Mouse (Mus musculus) neural tube, embryonic 14.5 days (tissue): ENCODE data around the gene Pparg. TPM values are rescaled to one million over a fixed set of nuclear protein-coding genes. Genes with fewer than 3 reads are reported as not detected.

ENCODE experiments used
- ATAC-seq: fragments of 200-750 bp; cut with Nextera tagmentation; 2 replicates; pipeline ENCODE4 v1.8.0; 2017; ENCODE audit warnings: low read depth, mild to moderate bottlenecking, moderate TSS enrichment, moderate library complexity
- H3K27ac ChIP-seq: fragments of 300-500 bp; sonication (generic); 2 replicates; pipeline ENCODE4 v1.5.1; 2014; ENCODE audit warnings: low read depth, mild to moderate bottlenecking, control low read depth, low read length, moderate library complexity, mixed read lengths
- H3K27me3 ChIP-seq: fragments of 300-500 bp; sonication (generic); 2 replicates; pipeline ENCODE4 v1.6.1; 2014; ENCODE audit warnings: low read length; ENCODE audit not compliant: control insufficient read depth, insufficient read depth
- H3K36me3 ChIP-seq: fragments of 300-500 bp; sonication (generic); 2 replicates; pipeline ENCODE4 v1.6.1; 2014; ENCODE audit warnings: low read length, mixed read lengths; ENCODE audit not compliant: control insufficient read depth, insufficient read depth
- H3K4me1 ChIP-seq: fragments of 300-500 bp; sonication (generic); 2 replicates; pipeline ENCODE4 v1.6.1; 2014; ENCODE audit warnings: low read length; ENCODE audit not compliant: control insufficient read depth, insufficient read depth
- H3K4me2 ChIP-seq: fragments of 300-500 bp; sonication (generic); 2 replicates; pipeline ENCODE4 v1.6.1; 2014; ENCODE audit warnings: mild to moderate bottlenecking, low read depth, low read length, control low read depth
- H3K4me3 ChIP-seq: fragments of 300-500 bp; sonication (generic); 2 replicates; pipeline ENCODE4 v1.5.1; 2014; ENCODE audit warnings: low read depth, low read length, control low read depth, mixed read lengths
- H3K9ac ChIP-seq: fragments of 300-500 bp; sonication (generic); replicated peaks from 2 replicates; pipeline ENCODE4 v1.6.1; 2014; ENCODE audit warnings: low read depth, mild to moderate bottlenecking, control low read depth, low read length, mixed read lengths
- H3K9me3 ChIP-seq: fragments of 300-500 bp; sonication (generic); 2 replicates; pipeline ENCODE4 v1.6.1; 2016; ENCODE audit warnings: low read length; ENCODE audit not compliant: control insufficient read depth
- WGBS: fragments of 180-500 bp; shearing (Covaris S2); extraction: QIAGEN DNeasy Blood & Tissue Kit; methylation state at CpG from one replicate; pipeline ENCODE4 v1.1.7; 2014; 5-methylcytosine and 5-hydroxymethylcytosine counted together
- polyA plus RNA-seq: library from polyadenylated mRNA; unstranded; fragments of >200 nt; fragmentation: Nextera tagmentation; extraction: Ambion mirVana; gene quantifications from 2 replicates; pipeline ENCODE4 v1.2.1, GENCODE M21; 2014

The Pparg gene
- polyA plus RNA-seq, 1 experiment from 2014 or later, result 0.90 TPM

DNA sequence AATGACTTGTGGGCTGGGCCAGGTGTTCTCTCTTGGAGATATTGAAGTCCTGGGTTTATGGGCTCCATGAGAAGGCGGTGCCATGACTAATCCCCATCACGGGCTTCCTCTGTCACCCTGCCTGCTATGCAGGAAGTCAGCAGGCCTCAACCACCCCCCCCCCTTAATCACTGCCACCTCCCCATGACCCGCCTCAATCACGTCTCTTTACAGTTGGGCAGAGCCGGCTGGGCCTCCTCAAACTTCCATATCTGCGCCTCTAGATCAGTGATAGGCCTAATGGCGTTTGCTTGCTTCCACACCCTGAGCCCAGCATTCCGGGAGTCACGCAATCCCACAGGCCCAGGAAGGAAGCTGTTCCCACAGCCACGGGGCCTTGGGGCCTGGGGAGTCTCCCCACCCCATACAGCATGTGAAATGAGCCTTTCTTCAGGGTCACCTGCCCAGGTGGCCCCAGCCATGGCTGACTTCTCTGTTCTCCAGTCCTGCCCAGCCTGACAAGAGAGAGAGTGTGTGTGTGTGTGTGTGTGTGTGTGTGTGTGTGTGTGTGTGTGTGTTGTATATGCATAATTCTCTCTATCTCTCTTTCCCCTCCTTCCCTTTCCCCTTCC lies 142.9 kb downstream of the Pparg start:
- 87% methylated on average over 10 of the region's 10 CpGs for WGBS
- ATAC-seq, result no peak
- no peak overlapping the region for H3K4me2 ChIP-seq
- H3K9ac ChIP-seq, result no peak overlapping the region
- H3K36me3 ChIP-seq, result no peaks in the 10 kb centered on the region
- H3K9me3 ChIP-seq, result no peaks in the 10 kb centered on the region
- no peak overlapping the region for H3K27ac ChIP-seq
- H3K4me3 ChIP-seq, result no peak overlapping the region
- no peaks in the 10 kb centered on the region for H3K27me3 ChIP-seq
- H3K4me1 ChIP-seq, result no peaks in the 10 kb centered on the region

GRCm38 (mm10) chr6:115504160-115504558 lies 143.4 kb downstream of the Pparg start:
- H3K9ac ChIP-seq, result no peak overlapping the region
- H3K27ac ChIP-seq, result no peak overlapping the region
- no peaks in the 10 kb centered on the region for H3K36me3 ChIP-seq
- 82% methylated on average over 3 of the region's 3 CpGs for WGBS
- no peak overlapping the region for H3K4me3 ChIP-seq
- no peak overlapping the region for H3K4me2 ChIP-seq
- H3K4me1 ChIP-seq, result no peaks in the 10 kb centered on the region
- H3K9me3 ChIP-seq, result no peaks in the 10 kb centered on the region
- H3K27me3 ChIP-seq, result no peaks in the 10 kb centered on the region
- no peak for ATAC-seq

GRCm38 (mm10) chr6:115504915-115505314 lies 144.2 kb downstream of the Pparg start:
- no peak for ATAC-seq
- H3K27ac ChIP-seq, result no peak overlapping the region
- no peak overlapping the region for H3K4me3 ChIP-seq
- H3K27me3 ChIP-seq, result no peaks in the 10 kb centered on the region
- no peaks in the 10 kb centered on the region for H3K9me3 ChIP-seq
- H3K9ac ChIP-seq, result no peak overlapping the region
- H3K36me3 ChIP-seq, result no peaks in the 10 kb centered on the region
- H3K4me2 ChIP-seq, result no peak overlapping the region
- no peaks in the 10 kb centered on the region for H3K4me1 ChIP-seq
- 91% methylated on average over 5 of the region's 5 CpGs for WGBS

DNA sequence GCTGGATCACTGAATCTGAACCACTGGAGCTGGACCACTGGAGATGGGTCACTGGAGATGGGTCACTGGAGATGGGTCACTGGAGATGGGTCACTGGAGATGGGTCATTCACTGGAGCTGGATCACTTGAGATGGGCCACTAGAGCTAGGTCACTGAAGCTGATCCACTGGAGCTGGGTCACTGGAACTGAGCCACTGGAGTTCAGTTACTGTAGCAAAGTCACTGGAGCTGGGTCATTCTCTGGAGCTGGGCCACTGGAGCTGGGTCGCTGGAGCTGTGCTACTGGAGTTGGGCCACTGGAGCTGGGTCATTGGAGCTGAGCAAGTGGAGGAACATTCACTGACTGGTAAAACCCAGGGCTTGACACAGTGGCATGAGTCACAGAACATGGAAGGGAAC lies 145.7 kb downstream of the Pparg start:
- H3K9ac ChIP-seq, result no peak overlapping the region
- no peak overlapping the region for H3K27ac ChIP-seq
- no peak overlapping the region for H3K4me3 ChIP-seq
- 88% methylated on average over 1 of the region's 1 CpGs for WGBS
- H3K9me3 ChIP-seq, result no peaks in the 10 kb centered on the region
- no peaks in the 10 kb centered on the region for H3K36me3 ChIP-seq
- ATAC-seq, result no peak
- no peaks in the 10 kb centered on the region for H3K4me1 ChIP-seq
- no peak overlapping the region for H3K4me2 ChIP-seq
- H3K27me3 ChIP-seq, result no peaks in the 10 kb centered on the region

DNA sequence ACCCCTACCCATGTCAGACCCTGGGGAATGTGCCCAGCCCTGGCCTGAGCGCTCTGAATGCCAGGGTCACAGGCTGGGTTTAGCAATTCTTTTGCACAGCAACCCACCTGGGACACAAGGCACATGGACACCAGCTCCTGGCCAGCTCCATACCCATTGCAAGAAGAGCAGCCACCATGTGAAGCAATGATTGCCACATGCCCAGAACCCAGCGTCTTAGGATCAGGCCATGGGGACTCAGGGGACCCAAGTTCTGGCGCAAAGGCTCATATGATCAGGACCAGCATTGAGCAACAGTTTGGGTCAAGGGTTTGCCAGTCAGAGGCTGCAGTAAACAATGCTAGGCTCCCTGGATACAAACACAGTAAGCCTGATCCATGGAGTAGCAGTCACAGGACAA lies 150.7 kb downstream of the Pparg start:
- Histone ChIP-seq H3K27ac (no peak overlapping the region), H3K36me3 (no peaks in the 10 kb centered on the region), H3K9ac (no peak overlapping the region), H3K4me3 (no peak overlapping the region), H3K9me3 (no peaks in the 10 kb centered on the region), H3K27me3 (no peaks in the 10 kb centered on the region), H3K4me1 (no peaks in the 10 kb centered on the region), H3K4me2 (no peak overlapping the region)
- WGBS, result 88% methylated on average over 3 of the region's 3 CpGs
- no peak for ATAC-seq

DNA sequence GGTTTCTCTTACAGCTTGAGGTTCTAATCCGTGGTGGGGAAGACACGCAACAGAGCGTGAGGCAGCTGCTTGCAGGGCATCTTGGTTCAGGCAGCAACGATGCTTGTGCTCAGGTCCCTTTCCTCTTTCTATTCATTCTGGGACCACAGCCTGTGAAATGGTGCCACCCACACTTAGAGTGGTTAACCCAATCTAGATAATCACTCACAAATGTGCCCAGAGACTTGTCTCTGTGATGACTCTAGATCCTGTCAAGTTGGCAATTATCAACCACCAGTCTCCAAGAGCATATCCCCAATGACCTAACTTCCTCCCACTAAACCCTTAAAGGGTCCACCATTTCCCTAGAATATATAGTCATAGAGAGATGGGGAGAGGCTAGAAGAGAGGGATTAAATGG lies 152.5 kb downstream of the Pparg start:
- H3K9me3 ChIP-seq, result no peaks in the 10 kb centered on the region
- no peaks in the 10 kb centered on the region for H3K4me1 ChIP-seq
- no peak overlapping the region for H3K9ac ChIP-seq
- no peak overlapping the region for H3K4me3 ChIP-seq
- H3K27ac ChIP-seq, result no peak overlapping the region
- H3K36me3 ChIP-seq, result no peaks in the 10 kb centered on the region
- no peak for ATAC-seq
- no peak overlapping the region for H3K4me2 ChIP-seq
- 92% methylated on average over 4 of the region's 4 CpGs for WGBS
- no peaks in the 10 kb centered on the region for H3K27me3 ChIP-seq

GRCm38 (mm10) chr6:115517904-115518303 lies 157.2 kb downstream of the Pparg start:
- Histone ChIP-seq H3K9me3 (no peaks in the 10 kb centered on the region), H3K9ac (no peak overlapping the region), H3K36me3 (no peaks in the 10 kb centered on the region), H3K27me3 (no peaks in the 10 kb centered on the region), H3K4me3 (no peak overlapping the region), H3K27ac (no peak overlapping the region), H3K4me2 (no peak overlapping the region), H3K4me1 (no peaks in the 10 kb centered on the region)
- no peak for ATAC-seq
- 83% methylated on average over 4 of the region's 4 CpGs for WGBS

DNA sequence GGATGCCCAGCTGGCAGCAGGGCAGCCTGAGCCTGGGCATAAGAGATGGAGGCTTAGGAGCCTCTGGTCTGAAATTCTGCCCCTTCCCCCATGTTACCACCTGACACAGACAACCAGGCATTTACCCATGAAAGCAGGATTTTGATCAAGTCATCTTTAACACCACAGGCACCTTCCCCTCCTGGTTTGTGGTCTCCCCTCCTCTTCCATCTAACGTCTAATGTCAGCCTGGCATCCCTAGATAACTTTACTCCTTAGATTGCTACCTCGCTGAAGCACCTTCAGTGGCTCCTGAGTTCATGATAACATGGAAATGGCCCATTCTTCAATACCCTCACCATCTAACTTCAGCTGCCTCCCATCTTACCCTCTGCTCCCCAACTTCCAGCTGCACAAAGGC lies 157.6 kb downstream of the Pparg start:
- no peaks in the 10 kb centered on the region for H3K4me1 ChIP-seq
- H3K9me3 ChIP-seq, result no peaks in the 10 kb centered on the region
- 90% methylated on average over 2 of the region's 2 CpGs for WGBS
- no peak overlapping the region for H3K9ac ChIP-seq
- H3K4me3 ChIP-seq, result no peak overlapping the region
- H3K4me2 ChIP-seq, result no peak overlapping the region
- no peaks in the 10 kb centered on the region for H3K36me3 ChIP-seq
- H3K27ac ChIP-seq, result no peak overlapping the region
- no peak for ATAC-seq
- no peaks in the 10 kb centered on the region for H3K27me3 ChIP-seq

- no peaks in the 10 kb centered on the region for H3K9me3 ChIP-seq
- H3K27me3 ChIP-seq, result no peaks in the 10 kb centered on the region
- H3K4me1 ChIP-seq, result no peaks in the 10 kb centered on the region
- H3K4me3 ChIP-seq, result no peak overlapping the region
- no peaks in the 10 kb centered on the region for H3K36me3 ChIP-seq
- no peak overlapping the region for H3K4me2 ChIP-seq
- H3K27ac ChIP-seq, result no peak overlapping the region
- 75% methylated on average over 12 of the region's 12 CpGs for WGBS
- ATAC-seq, result no peak
- no peak overlapping the region for H3K9ac ChIP-seq
Observed at GRCm38 (mm10) chr6:115519275-115519699, 158.5 kb downstream of the Pparg start.
